Mouse (Mus musculus) ES-E14 (cell line): ENCODE data around the gene Duox2.

ENCODE experiments used
- CHD2 ChIP-seq: IDR thresholded peaks from 2 replicates; pipeline ENCODE4 v1.6.1; 2014; ENCODE audit warnings: mild to moderate bottlenecking, low read depth, low read length, inconsistent platforms
- HCFC1 ChIP-seq: IDR thresholded peaks from 2 replicates; pipeline ENCODE4 v1.6.1; 2012; ENCODE audit warnings: low read length, inconsistent platforms, borderline replicate concordance; ENCODE audit not compliant: insufficient read depth
- MAFK ChIP-seq: IDR thresholded peaks from 2 replicates; pipeline ENCODE4 v1.6.1; 2014; ENCODE audit warnings: mild to moderate bottlenecking, low read depth, low read length, inconsistent platforms; ENCODE audit not compliant: insufficient read depth
- ZNF384 ChIP-seq: IDR thresholded peaks from 2 replicates; pipeline ENCODE4 v1.6.1; 2012; ENCODE audit warnings: low read depth, low read length, inconsistent platforms

- TF ChIP-seq ZNF384 (no peak), MAFK (no peak), CHD2 (no peak), HCFC1 (no peak)
Measured at GRCm38 (mm10) chr2:122309647-122310046, 11.4 kb upstream of the Duox2 start.
